Mouse (Mus musculus): ENCODE measurements around the gene Gpn2.
A peak's percentile ranks its signal among the peaks of the same experiment; 100 is the strongest.

The Gpn2 gene

GRCm38 (mm10) chr4:133592570-133592969, 8.4 kb downstream of the Gpn2 start:
- DNase-seq (ENCODE audit: low spot score in 2 of 2), result peak in 1 of 2 experiments; percentile 53

DNA sequence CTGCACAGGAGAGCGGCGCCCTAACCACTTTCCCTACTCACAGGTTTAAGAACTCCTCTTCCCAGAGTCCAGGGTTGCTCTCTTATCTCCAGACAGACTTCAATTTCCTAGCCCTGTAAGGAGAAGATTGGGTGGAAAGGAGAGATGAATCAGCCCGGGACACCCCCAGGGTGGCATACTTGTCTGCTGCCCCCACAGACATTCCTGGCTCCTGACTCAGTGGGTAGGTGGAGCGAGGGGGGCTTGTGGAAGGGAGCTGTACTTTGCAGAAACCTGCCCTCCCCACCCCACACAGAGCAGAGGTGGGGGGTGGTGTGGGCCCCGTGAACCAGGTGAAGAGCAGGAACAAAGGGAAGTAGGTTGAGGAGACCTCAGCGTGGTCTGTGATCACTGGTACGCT, 11.4 kb downstream of the Gpn2 start:
- DNase-seq (ENCODE audit: low spot score in 2 of 2), result peak in 1 of 2 experiments; percentile 43

- no peak for DNase-seq (ENCODE audit: low spot score in 2 of 2)
Observed at GRCm38 (mm10) chr4:133596084-133596483, 11.9 kb downstream of the Gpn2 start.

- DNase-seq (ENCODE audit: low spot score in 2 of 2), result no peak
Observed at GRCm38 (mm10) chr4:133598616-133599015, 14.5 kb downstream of the Gpn2 start.

DNA sequence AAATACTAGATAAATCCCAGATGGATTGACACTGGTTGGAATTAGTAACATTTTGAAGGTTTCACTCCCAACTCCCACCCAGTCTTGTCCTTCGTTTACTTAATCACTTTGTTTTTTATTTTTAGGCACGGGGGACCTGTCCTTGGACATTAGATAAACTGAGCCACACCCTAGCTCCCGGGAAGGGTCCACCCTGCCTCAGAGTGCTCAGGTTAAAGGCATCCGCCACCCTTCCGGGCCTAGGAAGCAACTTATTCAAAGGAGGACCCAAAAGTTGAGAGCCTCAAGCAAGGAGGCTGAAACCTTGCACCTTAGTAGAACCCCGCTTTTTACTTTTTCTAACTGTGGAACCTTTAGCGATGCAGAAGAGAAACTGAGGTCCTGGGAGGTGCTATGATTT, 15.0 kb downstream of the Gpn2 start:
- DNase-seq (ENCODE audit: low spot score in 2 of 2), result no peak

DNA sequence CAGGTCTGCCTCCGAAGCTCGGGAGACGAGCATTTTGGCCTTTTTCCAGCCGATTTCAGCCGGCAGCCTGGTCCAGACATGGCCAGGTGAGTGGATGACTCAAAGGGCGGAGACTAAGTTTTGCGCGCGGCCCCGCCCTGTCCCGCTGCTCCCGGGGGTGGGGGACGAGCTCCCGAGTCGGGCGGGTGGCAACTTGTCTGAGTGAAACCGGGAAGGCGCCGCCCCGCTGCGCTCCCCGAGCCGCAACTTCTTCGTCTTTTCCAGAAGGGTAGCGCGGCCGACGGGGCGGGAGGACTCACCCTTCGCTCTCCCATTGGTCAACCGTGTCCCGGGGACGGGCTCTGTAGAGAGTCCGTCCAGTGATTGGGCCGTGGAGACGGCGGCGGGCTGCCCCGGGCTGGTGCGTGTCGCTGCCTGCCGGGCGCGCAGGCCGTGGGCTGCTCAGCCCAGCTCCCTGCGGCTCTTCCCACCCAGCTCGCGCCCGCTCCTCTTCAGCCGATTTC, 15.5 kb downstream of the Gpn2 start:
- DNase-seq (ENCODE audit: low spot score in 2 of 2), result peak; percentile 89 to 93

- DNase-seq (ENCODE audit: low spot score in 2 of 2), result no peak
Observed at GRCm38 (mm10) chr4:133600306-133600705, 16.1 kb downstream of the Gpn2 start.

GRCm38 (mm10) chr4:133601721-133602218, 17.6 kb downstream of the Gpn2 start, which contains the start of gene Sfn:
Sfn (minus strand) TSS chr4:133602168.
- DNase-seq (ENCODE audit: low spot score in 2 of 2), result peak; percentile 78 to 83

DNA sequence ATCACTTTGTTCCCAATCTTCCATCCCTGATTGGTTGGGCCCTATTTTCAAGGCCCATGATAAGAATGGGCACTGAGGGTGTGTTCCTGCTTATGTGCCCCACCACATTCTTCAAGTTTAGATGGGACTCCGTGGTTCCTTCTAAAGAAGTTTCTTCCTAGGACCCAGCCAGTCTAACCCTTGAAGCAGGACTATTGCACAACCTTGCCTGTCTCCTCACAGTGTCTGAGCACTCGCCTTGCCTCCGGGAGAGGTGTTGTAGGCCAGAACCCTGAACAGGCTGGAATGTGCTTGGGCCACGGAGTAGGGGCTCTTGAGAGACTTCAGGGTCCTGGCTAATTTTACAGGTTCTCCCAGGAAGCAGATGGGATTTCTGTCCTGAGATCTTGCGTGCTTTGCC, 18.9 kb downstream of the Gpn2 start:
- DNase-seq (ENCODE audit: low spot score in 2 of 2), result no peak

GRCm38 (mm10) chr4:133604175-133604574, 20.0 kb downstream of the Gpn2 start:
- no peak for DNase-seq (ENCODE audit: low spot score in 2 of 2)

GRCm38 (mm10) chr4:133604856-133605255, 20.7 kb downstream of the Gpn2 start:
- no peak for DNase-seq (ENCODE audit: low spot score in 2 of 2)

- DNase-seq (ENCODE audit: low spot score in 2 of 2), result no peak
Observed at GRCm38 (mm10) chr4:133605330-133605729, 21.2 kb downstream of the Gpn2 start.

GRCm38 (mm10) chr4:133607284-133607683, 23.1 kb downstream of the Gpn2 start:
- no peak for DNase-seq (ENCODE audit: low spot score in 2 of 2)

GRCm38 (mm10) chr4:133609719-133610118, 25.6 kb downstream of the Gpn2 start:
- peak; percentile 69 to 88 for DNase-seq (ENCODE audit: low spot score in 2 of 2)

DNA sequence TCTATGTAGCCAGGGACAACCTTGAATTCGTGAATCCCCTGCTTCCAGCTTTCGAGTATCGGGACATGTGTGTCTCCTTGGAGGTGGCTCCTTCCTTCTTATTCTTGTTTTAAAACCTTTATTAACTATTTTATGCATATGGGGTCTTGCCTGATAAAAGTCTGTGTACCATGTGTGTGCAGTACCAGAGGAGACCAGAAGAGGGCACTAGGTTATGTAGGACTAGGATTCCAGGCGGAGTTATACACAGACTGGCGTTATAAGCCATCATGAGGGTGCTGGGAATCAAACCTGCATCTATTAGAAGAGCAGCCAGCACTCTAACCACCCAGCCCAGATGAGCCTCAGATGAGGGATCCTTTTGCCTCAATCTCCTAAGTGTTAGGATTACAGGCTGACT, 27.7 kb downstream of the Gpn2 start:
- DNase-seq (ENCODE audit: low spot score in 2 of 2), result no peak

DNA sequence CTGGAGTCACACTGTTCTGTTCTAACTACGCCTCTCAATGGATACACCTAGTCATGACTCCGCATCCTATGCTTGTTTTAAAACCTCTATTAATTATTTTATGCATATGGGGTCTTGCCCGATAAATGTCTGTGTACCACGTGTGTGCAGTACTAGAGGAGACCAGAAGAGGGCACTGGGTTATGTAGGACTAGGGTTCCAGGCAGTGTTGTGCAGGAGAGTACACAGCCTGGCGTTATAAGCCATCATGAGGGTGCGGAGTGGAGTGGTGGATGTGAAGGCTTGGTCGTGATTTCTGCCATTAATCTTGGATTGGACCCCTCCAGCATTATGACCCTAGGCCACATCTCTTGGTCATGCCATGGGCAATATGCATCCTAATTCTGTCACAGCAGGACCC, 28.3 kb downstream of the Gpn2 start:
- DNase-seq (ENCODE audit: low spot score in 2 of 2), result no peak

DNA sequence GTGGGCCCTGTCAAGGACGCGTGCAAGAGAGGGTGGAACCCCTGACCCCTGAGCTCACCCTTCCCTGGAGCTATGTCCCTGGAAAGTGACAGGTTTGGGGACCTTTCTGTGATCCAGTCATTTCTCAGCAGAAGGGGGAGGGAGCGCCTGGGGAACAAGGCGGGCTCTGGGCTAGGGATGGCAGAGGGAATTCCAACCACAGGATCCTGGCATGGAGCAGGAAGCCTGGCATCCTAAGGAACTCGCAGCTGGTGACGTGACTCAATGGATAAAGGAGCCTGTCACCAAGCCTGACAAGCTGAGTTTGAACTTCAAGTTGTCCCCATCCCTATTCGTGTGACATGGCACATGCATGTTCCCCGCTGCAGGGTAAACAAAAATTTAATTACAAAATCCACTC, 28.9 kb downstream of the Gpn2 start:
- no peak for DNase-seq (ENCODE audit: low spot score in 2 of 2)

DNA sequence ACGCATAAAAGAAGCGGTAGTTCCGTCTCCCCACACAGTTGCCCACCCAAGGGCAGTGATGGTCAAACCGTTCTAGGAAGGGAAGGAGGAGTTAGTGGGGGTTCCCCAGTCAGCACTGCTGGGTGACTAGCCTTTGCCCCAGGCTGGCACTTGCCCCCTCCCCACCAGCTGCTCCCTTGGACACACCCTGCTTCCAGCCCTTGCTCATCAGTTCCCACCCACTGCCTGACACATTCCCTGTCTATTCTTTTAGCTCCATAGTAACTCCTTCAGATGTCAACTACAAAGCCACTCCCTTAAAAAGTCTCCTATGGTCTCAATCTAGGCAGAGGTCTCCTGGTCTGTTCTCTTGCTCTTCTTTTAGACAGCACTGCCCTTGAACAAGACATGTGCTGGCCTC, 29.7 kb downstream of the Gpn2 start:
- no peak for DNase-seq (ENCODE audit: low spot score in 2 of 2)

DNA sequence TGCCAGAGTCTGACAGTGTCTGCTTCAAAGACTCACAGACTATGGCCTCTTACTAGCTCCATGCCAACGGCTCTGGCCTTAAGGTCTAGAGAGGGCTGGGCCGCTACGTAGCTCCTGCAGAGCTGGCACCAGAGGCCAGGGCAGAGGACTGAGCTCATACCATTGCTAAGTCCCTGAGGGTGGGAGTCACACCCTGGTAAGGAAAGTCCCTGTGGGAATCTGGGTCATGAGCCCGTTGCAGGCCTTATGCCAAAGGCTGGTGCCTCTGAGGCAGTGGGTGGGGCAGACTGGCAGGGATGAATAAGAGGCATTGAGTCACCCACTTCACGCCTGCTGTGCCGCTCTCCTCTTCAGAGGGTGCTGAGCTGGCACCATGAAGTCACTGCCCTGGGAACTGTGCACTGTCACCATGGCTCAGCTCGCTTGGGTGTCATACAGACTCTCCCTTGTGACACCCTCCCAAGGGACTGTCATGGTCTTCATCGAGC, 30.2 kb downstream of the Gpn2 start:
- no peak for DNase-seq (ENCODE audit: low spot score in 2 of 2)

- no peak for DNase-seq (ENCODE audit: low spot score in 2 of 2)
Observed at GRCm38 (mm10) chr4:133615416-133615815, 31.3 kb downstream of the Gpn2 start.

GRCm38 (mm10) chr4:133617936-133618335, 33.8 kb downstream of the Gpn2 start:
- DNase-seq (ENCODE audit: low spot score in 2 of 2), result no peak

GRCm38 (mm10) chr4:133619473-133620136, 35.4 kb downstream of the Gpn2 start:
- no peak for DNase-seq (ENCODE audit: low spot score in 2 of 2)

DNA sequence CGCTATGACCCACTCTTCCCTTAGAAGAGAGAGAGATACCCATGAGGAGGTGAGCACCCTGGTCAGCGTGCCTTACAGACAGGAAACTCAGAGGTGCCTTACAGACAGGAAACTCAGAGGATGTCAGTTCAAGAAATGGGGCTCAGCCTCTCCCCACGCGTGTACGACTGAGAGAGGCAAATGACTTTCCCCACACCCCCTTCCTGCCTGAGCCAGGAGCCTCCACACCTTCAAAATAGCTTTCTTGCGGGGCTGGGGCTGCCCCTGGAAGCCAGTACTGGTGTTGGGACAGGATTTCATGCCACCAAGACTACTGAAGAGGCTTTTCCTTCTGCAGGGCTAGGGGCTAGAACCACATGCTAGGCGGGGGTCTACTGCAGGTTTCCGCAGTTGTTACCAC, 36.5 kb downstream of the Gpn2 start:
- DNase-seq (ENCODE audit: low spot score in 2 of 2), result no peak

Data from urinary bladder, postnatal 4 days (tissue).